Comparison of ENCODE assay signal across 13 mouse cellular contexts in genomic region chr5:24320894-24321293, GRCm38 (mm10). TPM values are rescaled to one million over a fixed set of nuclear protein-coding genes. Genes with fewer than 3 reads are reported as not detected.
A peak's percentile ranks its signal among the peaks of the same experiment; 100 is the strongest.
DNase-seq lines count a peak whose midpoint lies in the region; ATAC-seq and TF ChIP-seq lines count a peak whose summit lies in the region.
"Had no signal": no experiment of that assay in that cellular context is flagged by ENCODE, and none has a peak within 500 bp of the region (broad histone marks: within the 10 kb centered on the region; RNA-seq: fewer than 3 reads in every experiment).

No protein-coding gene starts in this region.

- H3K4me1 ChIP-seq in heart, embryonic 10.5 days: peaks cover 58% of the 10 kb centered on the region
- no peaks in the 10 kb centered on the region; the same call in 1 of the 2 replicates for H3K4me1 ChIP-seq in lung, postnatal 0 days (ENCODE audit: insufficient read depth, low read depth, low read length)
- peaks cover 23% of the 10 kb centered on the region for H3K4me1 ChIP-seq in embryonic facial prominence, embryonic 15.5 days
- H3K4me1 ChIP-seq: liver, embryonic 15.5 days had no signal

- H3K9me3 ChIP-seq in heart, embryonic 10.5 days: no peaks in the 10 kb centered on the region
- H3K9me3 ChIP-seq in lung, postnatal 0 days (ENCODE audit: low read length): no peaks in the 10 kb centered on the region
- H3K9me3 ChIP-seq in embryonic facial prominence, embryonic 15.5 days (replicated peaks): no peaks in the 10 kb centered on the region
- H3K9me3 ChIP-seq: liver, embryonic 15.5 days; megakaryocyte, embryonic 14.5 days had no signal

- TF ChIP-seq CTCF in lung, postnatal 0 days (IDR thresholded peaks at IDR 0.05): no peak

- H3K9ac ChIP-seq in lung, postnatal 0 days (replicated peaks; ENCODE audit: low read depth): no peak overlapping the region
- H3K9ac ChIP-seq in embryonic facial prominence, embryonic 15.5 days: no peak overlapping the region
- H3K9ac ChIP-seq: liver, embryonic 15.5 days had no signal

- ATAC-seq in lung, postnatal 0 days: no peak
- no peak for ATAC-seq in embryonic facial prominence, embryonic 15.5 days (ENCODE audit: insufficient number of reproducible peaks, low FRiP score, low TSS enrichment, low read depth)

- peaks cover 78% of the 10 kb centered on the region for H3K36me3 ChIP-seq in heart, embryonic 10.5 days
- no peaks in the 10 kb centered on the region for H3K36me3 ChIP-seq in lung, postnatal 0 days (ENCODE audit: insufficient read depth, low read length)
- H3K36me3 ChIP-seq in embryonic facial prominence, embryonic 15.5 days: no peaks in the 10 kb centered on the region
- no peaks in the 10 kb centered on the region for H3K36me3 ChIP-seq in myocyte (ENCODE audit: control insufficient read depth, insufficient read depth)
- H3K36me3 ChIP-seq: liver, embryonic 15.5 days had no signal

- H3K4me3 ChIP-seq in heart, embryonic 10.5 days: no peak overlapping the region
- H3K4me3 ChIP-seq in lung, postnatal 0 days (ENCODE audit: low read depth, low read length): no peak overlapping the region
- no peak overlapping the region for H3K4me3 ChIP-seq in embryonic facial prominence, embryonic 15.5 days (replicated peaks)
- H3K4me3 ChIP-seq in myocyte: no peak overlapping the region
- H3K4me3 ChIP-seq: liver, embryonic 15.5 days had no signal

- H3ac ChIP-seq in myocyte (ENCODE audit: control insufficient read depth, insufficient read length): no peak overlapping the region

- H3K79me2 ChIP-seq in myocyte (ENCODE audit: control insufficient read depth, insufficient read depth): no peaks in the 10 kb centered on the region

- H3K4me2 ChIP-seq in lung, postnatal 0 days (replicated peaks; ENCODE audit: low read depth, low read length): no peak overlapping the region
- H3K4me2 ChIP-seq in embryonic facial prominence, embryonic 15.5 days (replicated peaks): 0 out of 2 replicates have a peak overlapping the region, but pooled peaks have one; percentile 38
- peak overlapping the region; percentile 94 for H3K4me2 ChIP-seq in myocyte (ENCODE audit: low read depth)
- H3K4me2 ChIP-seq: liver, embryonic 15.5 days had no signal

- peak overlapping the region; percentile 76 for H3K27ac ChIP-seq in heart, embryonic 10.5 days
- peak overlapping the region; percentile 63; the same call in 1 of the 2 replicates for H3K27ac ChIP-seq in lung, postnatal 0 days (ENCODE audit: low read length)
- no peak overlapping the region for H3K27ac ChIP-seq in embryonic facial prominence, embryonic 15.5 days (replicated peaks)
- H3K27ac ChIP-seq: liver, embryonic 15.5 days had no signal

- 44% methylated on average over 5 of the region's 5 CpGs for WGBS in heart, embryonic 10.5 days
- 64% methylated on average over 5 of the region's 5 CpGs for WGBS in lung, postnatal 0 days
- WGBS in embryonic facial prominence, embryonic 15.5 days: 50% methylated on average over 5 of the region's 5 CpGs

- TF ChIP-seq EP300 in lung, postnatal 0 days (IDR thresholded peaks at IDR 0.05): no peak

- TF ChIP-seq POLR2A in myocyte (IDR thresholded peaks at IDR 0.05; ENCODE audit: insufficient read length, low read depth): no peak

- peaks cover 23% of the 10 kb centered on the region for H3K27me3 ChIP-seq in heart, embryonic 10.5 days (ENCODE audit: insufficient read depth, poor library complexity, severe bottlenecking)
- no peaks in the 10 kb centered on the region for H3K27me3 ChIP-seq in lung, postnatal 0 days (replicated peaks; ENCODE audit: insufficient read depth, low read length)
- peaks cover 17% of the 10 kb centered on the region for H3K27me3 ChIP-seq in embryonic facial prominence, embryonic 15.5 days
- H3K27me3 ChIP-seq in myocyte (ENCODE audit: control insufficient read depth, insufficient read depth, insufficient read length): no peaks in the 10 kb centered on the region

- DNase-seq in heart, embryonic 10.5 days (ENCODE audit: low spot score): no peak
- no peak for DNase-seq in heart, adult 8-10 months (ENCODE audit: low spot score)
- no peak for DNase-seq in lung, postnatal 0 days (ENCODE audit: low spot score)
- DNase-seq in lung, adult 18-20 months: no peak
- no peak for DNase-seq in left cerebral cortex, adult 8-10 months (ENCODE audit: low spot score in 2 of 2)
- DNase-seq in gastrocnemius, postnatal 25 days: no peak
- DNase-seq: cerebellum, adult 9-10 months; gastrocnemius, postnatal 36 days; kidney, adult 11 months had no signal

TF ChIP-seq in myocyte, 11 proteins besides CTCF, POLR2A, EP300 and RAD21:
- TF ChIP-seq TCF12 (IDR thresholded peaks at IDR 0.05; ENCODE audit: insufficient read depth, poor library complexity, severe bottlenecking): no peak
- no peak for TF ChIP-seq USF1 (IDR thresholded peaks at IDR 0.05; ENCODE audit: low read depth)
- TF ChIP-seq TCF3 (IDR thresholded peaks at IDR 0.05; ENCODE audit: insufficient read length, low read depth): no peak
- TF ChIP-seq E2F4 (IDR thresholded peaks at IDR 0.05; ENCODE audit: insufficient read depth): no peak
- TF ChIP-seq CEBPB (IDR thresholded peaks at IDR 0.05; ENCODE audit: insufficient read depth, poor library complexity, severe bottlenecking): no peak
- TF ChIP-seq MYOD1 (IDR thresholded peaks at IDR 0.05; ENCODE audit: control insufficient read depth in 1 of 3, insufficient read length in 2 of 3, low read depth in 2 of 3): no peak
- no peak for TF ChIP-seq POLR2AphosphoS2 (IDR thresholded peaks at IDR 0.05; ENCODE audit: insufficient read length, low read depth)
- TF ChIP-seq MAX (IDR thresholded peaks at IDR 0.05; ENCODE audit: low read depth): no peak
- no peak for TF ChIP-seq MYOG (IDR thresholded peaks at IDR 0.05; ENCODE audit: control insufficient read depth in 1 of 3, insufficient read depth in 1 of 3, insufficient read length in 2 of 3, low read depth in 2 of 3)
- no peak for TF ChIP-seq SRF (IDR thresholded peaks at IDR 0.05; ENCODE audit: control insufficient read depth, insufficient read length, low read depth)
- TF ChIP-seq REST (IDR thresholded peaks at IDR 0.05; ENCODE audit: insufficient read depth, insufficient read length): no peak

RNA-seq across cellular contexts. Expression of gene Kcnh2, which starts 30.5 kb away (rescaled TPM):
- 28.8 and 32.2 TPM in 2 replicates for polyA plus RNA-seq in heart, embryonic 10.5 days (2016; fragmentation: Nextera tagmentation; extraction: Ambion mirVana)
- 10 to 100 TPM; 48.8 to 95.2 (median 71.0) TPM for total RNA-seq in heart, adult 8-10 months (2022)
- polyA plus RNA-seq in lung, postnatal 0 days (2015; fragmentation: Nextera tagmentation; extraction: Ambion mirVana): 5.0 and 5.8 TPM in 2 replicates
- 4.8 and 5.1 TPM in 2 replicates for polyA plus RNA-seq in embryonic facial prominence, embryonic 15.5 days (2015; fragmentation: Nextera tagmentation; extraction: Ambion mirVana)
- 10.3 TPM for polyA plus RNA-seq in myocyte (2012; fragmentation: generic; extraction: Trizol)
- total RNA-seq in left cerebral cortex, adult 8-10 months (2022): 10 to 100 TPM; 33.4 to 38.9 (median 37.6) TPM
- 1 to 10 TPM; 2.1 to 3.7 TPM for total RNA-seq in gastrocnemius, postnatal 25 days (2021)

RNA-seq across cellular contexts. Expression of gene Nos3, which starts 43.7 kb away (rescaled TPM):
- 23.2 and 40.8 TPM in 2 replicates for polyA plus RNA-seq in heart, embryonic 10.5 days (2016; fragmentation: Nextera tagmentation; extraction: Ambion mirVana)
- total RNA-seq in heart, adult 8-10 months (2022): 10 to 100 TPM; 21.4 to 26.9 (median 23.8) TPM
- polyA plus RNA-seq in lung, postnatal 0 days (2015; fragmentation: Nextera tagmentation; extraction: Ambion mirVana): 20.3 and 26.5 TPM in 2 replicates
- 6.5 and 6.9 TPM in 2 replicates for polyA plus RNA-seq in embryonic facial prominence, embryonic 15.5 days (2015; fragmentation: Nextera tagmentation; extraction: Ambion mirVana)
- polyA plus RNA-seq in myocyte (2012; fragmentation: generic; extraction: Trizol): 0.92 TPM
- total RNA-seq in left cerebral cortex, adult 8-10 months (2022): 1 to 10 TPM; 5.8 to 8.0 (median 6.9) TPM
- 1 to 10 TPM; 5.6 to 7.7 TPM for total RNA-seq in gastrocnemius, postnatal 25 days (2021)
